Mouse (Mus musculus): ENCODE measurements around the gene Zfp287.

DNA sequence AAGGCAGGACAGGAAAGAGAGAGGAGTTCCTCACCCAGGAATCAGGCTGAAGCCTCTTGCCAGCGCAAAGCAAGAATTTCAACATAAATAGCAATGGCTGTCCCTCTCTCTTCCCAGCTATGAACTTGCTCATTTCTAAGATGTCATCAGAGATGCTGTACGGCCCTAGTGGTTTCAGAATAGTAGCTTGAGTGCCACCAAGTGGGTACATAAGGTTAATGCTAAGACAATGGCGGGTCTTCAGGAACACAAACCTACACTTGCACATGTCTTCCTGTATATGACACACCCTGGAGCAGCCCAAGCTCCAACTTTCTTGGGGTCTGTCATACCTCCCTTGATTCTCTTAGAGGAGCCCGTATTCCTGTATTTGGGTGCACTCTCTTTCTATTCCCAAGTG, 32.0 kb downstream of the Zfp287 start:
- TF ChIP-seq CTCF (IDR thresholded peaks at IDR 0.05; ENCODE audit: low read depth, low read length) (no peak), GATA1 (IDR thresholded peaks at IDR 0.05; ENCODE audit: borderline replicate concordance, low read length) (no peak), TAL1 (conservative IDR thresholded peaks at IDR 0.05; ENCODE audit: low read depth, low read length) (no peak)
